Mouse (Mus musculus) brain, embryonic 14.5 days (tissue): ENCODE results near the gene Gm10772. TPM values are rescaled to one million over a fixed set of nuclear protein-coding genes. Genes with fewer than 3 reads are reported as not detected.
"Not testable (repeated sequence)": the region's sequence is repeated elsewhere in the genome, so short reads cannot be mapped to it uniquely, and the experiment has no call there.

Experiments used
- DNase-seq: peaks from one replicate; pipeline ENCODE4 v3.0.0-alpha.2; 2011; ENCODE audit warnings: low read depth
- CTCF ChIP-seq: fragments of 200-500 bp; IDR thresholded peaks from 2 replicates; pipeline ENCODE4 v1.5.1; 2012; ENCODE audit warnings: inconsistent platforms, mild to moderate bottlenecking, moderate library complexity, borderline replicate concordance; ENCODE audit not compliant: insufficient read depth, insufficient read length; ENCODE audit errors: extremely low read depth
- POLR2A ChIP-seq: fragments of 200-500 bp; IDR thresholded peaks from 2 replicates; pipeline ENCODE4 v1.6.1; 2012; ENCODE audit warnings: mild to moderate bottlenecking, inconsistent platforms, borderline replicate concordance; ENCODE audit not compliant: poor library complexity, insufficient read depth, insufficient read length, severe bottlenecking; ENCODE audit errors: extremely low read depth
- polyA plus RNA-seq: library from polyadenylated mRNA; depleted of rRNA; stranded (reverse); fragments of >200 nt; gene quantifications from 2 replicates; pipeline ENCODE4 v1.2.3, GENCODE M21; 2012; rRNA removed

Gene Gm10772
- polyA plus RNA-seq, result not detected in 2 replicates

- not testable (repeated sequence) for DNase-seq
Observed at GRCm38 (mm10) chr13:66227473-66227872, at the start of gene Gm10772. Gene Gm10772, minus strand, starts transcription at chr13:66227573.

DNA sequence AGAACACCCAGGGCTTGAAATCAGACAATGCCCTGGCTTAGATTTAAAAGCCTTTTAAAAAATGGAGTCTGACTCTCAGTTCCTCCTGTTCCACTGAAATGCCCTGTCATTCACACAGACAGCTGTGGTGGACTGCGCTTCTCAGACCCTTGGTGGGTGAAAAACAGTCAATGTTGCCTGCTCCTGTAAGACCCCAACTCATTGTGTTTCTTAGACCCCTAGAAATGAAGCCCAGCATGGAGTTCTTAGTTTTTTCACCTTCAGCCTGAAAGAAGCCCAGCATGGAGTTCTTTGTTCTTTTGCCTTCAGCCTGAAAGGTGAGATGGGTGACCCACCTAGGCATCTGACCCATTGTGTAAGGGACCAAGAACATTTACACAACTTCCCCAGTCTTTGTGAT is 36.5 kb upstream of the Gm10772 start:
- DNase-seq, result not testable (repeated sequence)

DNA sequence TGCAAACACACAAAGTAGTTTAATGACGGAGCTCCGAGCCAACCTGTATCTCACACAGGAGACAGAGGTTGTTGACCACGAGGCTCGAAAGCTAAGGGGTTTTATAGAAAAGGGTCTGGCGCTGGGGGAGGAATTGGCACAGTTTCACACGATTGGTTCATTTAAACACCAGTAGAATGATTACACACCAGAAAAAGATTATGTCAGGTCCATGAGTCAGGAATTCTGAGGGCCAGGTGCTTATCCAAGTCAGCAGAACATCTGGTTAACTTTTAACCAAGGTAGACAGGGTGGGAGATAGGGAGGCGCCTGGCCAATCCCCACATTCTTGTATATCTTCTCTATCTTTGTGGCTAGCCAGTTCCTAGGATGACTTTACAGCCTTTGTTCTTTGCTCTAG is 35.8 kb upstream of the Gm10772 start:
- DNase-seq, result not testable (repeated sequence)

DNA sequence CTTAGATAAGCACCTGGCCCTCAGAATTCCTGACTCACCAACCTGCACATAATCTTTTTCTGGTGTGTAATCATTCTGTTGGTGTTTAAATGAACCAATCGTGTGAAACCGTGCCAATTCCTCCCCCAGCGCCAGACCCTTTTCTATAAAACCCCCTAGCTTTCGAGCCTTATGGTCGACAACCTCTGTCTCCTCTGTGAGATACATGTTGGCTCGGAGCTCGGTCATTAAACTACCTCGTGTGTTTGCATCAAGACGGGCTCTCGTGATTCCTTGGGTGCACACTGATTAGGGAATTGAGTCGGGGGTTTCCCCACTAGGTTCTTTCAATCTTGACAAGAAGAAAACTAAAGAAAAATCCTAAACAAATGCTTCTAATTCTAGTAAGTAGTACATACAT is 13.0 kb downstream of the Gm10772 start:
- no peak for DNase-seq
- TF ChIP-seq CTCF, result no peak
- TF ChIP-seq POLR2A, result no peak

- not testable (repeated sequence) for DNase-seq
Observed at GRCm38 (mm10) chr13:66213811-66214210, 13.6 kb downstream of the Gm10772 start.

DNA sequence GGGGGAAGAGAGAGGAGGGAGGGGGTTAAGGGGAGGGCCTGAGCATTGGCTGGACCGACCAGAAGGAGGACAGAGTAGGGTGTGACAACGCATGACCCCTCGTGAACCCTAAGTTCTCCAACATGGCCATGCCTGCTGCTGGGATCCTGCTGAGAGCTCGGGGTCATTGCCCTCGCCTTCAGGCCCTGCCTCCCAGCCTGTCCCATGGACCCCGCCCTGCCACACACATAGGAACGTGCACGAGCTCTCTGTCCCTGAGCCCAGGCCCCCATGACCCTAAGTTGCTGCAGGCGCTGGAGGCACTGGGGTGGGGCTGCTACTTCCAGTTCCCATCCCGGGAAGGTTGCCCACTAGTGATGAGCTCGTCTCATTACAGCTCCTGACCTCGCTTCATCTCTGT is 48.2 kb downstream of the Gm10772 start:
- not testable (repeated sequence) for DNase-seq

Other genes starting within 250 kb of the Gm10772 start
- gene Gm10324, start 108.0 kb downstream of the Gm10772 start, polyA plus RNA-seq, result not detected in 2 replicates
- gene 2410141K09Rik, start 213.5 kb upstream of the Gm10772 start, polyA plus RNA-seq, result not detected in 2 replicates